Mouse (Mus musculus) embryonic fibroblast, embryonic 13.5 days (primary cell): ENCODE measurements around the gene Cuedc1.

Experiments
- CTCF ChIP-seq: IDR thresholded peaks from 2 replicates; pipeline ENCODE4 v1.5.1; 2011; ENCODE audit warnings: mild to moderate bottlenecking, control low read depth, low read length, moderate library complexity, borderline replicate concordance; ENCODE audit not compliant: insufficient read depth
- POLR2A ChIP-seq: IDR thresholded peaks from 2 replicates; pipeline ENCODE4 v1.6.1; 2011; ENCODE audit warnings: low read depth, mild to moderate bottlenecking, control low read depth, low read length, moderate library complexity

DNA sequence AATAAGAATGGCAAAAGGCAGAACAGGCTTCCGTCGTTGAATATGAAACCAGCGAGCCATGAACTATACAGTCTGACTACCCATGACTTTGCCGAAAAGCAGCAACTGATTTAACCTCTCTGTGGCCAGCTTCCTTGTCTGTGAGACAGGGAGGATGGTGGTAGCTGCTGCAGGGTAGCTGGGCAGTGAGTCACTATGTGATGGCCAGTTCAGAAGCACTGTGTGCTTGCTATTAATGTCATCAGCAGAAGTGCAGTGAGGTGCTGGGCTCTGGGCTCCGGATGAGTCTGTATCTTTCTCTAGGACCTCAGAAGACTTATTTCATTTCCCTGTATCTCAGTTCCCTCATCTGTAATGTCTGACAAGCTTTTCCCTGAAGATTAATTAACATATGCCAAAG, 7.6 kb upstream of the Cuedc1 start:
- TF ChIP-seq CTCF: no peak
- no peak for TF ChIP-seq POLR2A
